In genomic region chr7:143070506-143071070, GRCm38 (mm10) we compare ENCODE assay signal across 7 mouse cellular contexts. TPM values are rescaled to one million over a fixed set of nuclear protein-coding genes. Genes with fewer than 3 reads are reported as not detected.
DNase-seq lines count a peak whose midpoint lies in the region; ATAC-seq and TF ChIP-seq lines count a peak whose summit lies in the region.

No protein-coding gene starts in this region.

- H3K9ac ChIP-seq in lung, embryonic 14.5 days = peak overlapping the region; percentile 87
- peak overlapping the region; percentile 89 for H3K9ac ChIP-seq in intestine, embryonic 16.5 days (ENCODE audit: low read depth, low read length)
- no peak overlapping the region; the same call in 1 of the 2 replicates for H3K9ac ChIP-seq in neural tube, embryonic 14.5 days (replicated peaks; ENCODE audit: low read depth, low read length)

- H3K27me3 ChIP-seq in lung, embryonic 14.5 days (ENCODE audit: insufficient read depth, low read length) = no peaks in the 10 kb centered on the region
- no peaks in the 10 kb centered on the region for H3K27me3 ChIP-seq in intestine, embryonic 16.5 days (replicated peaks; ENCODE audit: control insufficient read depth, insufficient read depth, low read length)
- H3K27me3 ChIP-seq in neural tube, embryonic 14.5 days (ENCODE audit: control insufficient read depth, insufficient read depth, low read length) = peaks cover 2% of the 10 kb centered on the region; the same call in 1 of the 2 replicates

- no peak for DNase-seq in lung, embryonic 14.5 days
- DNase-seq in lung, postnatal 14 days = no peak
- no peak for DNase-seq in right cerebral cortex, adult 18-20 months
- DNase-seq in frontal cortex, postnatal 14 days (ENCODE audit: low spot score in 2 of 2) = no peak

- no peak for ATAC-seq in lung, embryonic 14.5 days (ENCODE audit: insufficient read depth)
- ATAC-seq in intestine, embryonic 16.5 days = no peak
- ATAC-seq in neural tube, embryonic 14.5 days (ENCODE audit: low read depth) = no peak

- H3K27ac ChIP-seq in lung, embryonic 14.5 days (ENCODE audit: low read depth) = no peak overlapping the region
- H3K27ac ChIP-seq in embryonic fibroblast, embryonic 13.5 days (ENCODE audit: insufficient read depth, low read length) = no peak overlapping the region
- peak overlapping the region; percentile 88 for H3K27ac ChIP-seq in intestine, embryonic 16.5 days (ENCODE audit: low read length)
- no peak overlapping the region for H3K27ac ChIP-seq in neural tube, embryonic 14.5 days (ENCODE audit: low read depth, low read length)

- no peak for TF ChIP-seq POLR2A in embryonic fibroblast, embryonic 13.5 days (IDR thresholded peaks at IDR 0.05; ENCODE audit: low read depth, low read length)

- H3K4me2 ChIP-seq in lung, embryonic 14.5 days = peak overlapping the region; percentile 84
- peak overlapping the region; percentile 96 for H3K4me2 ChIP-seq in intestine, embryonic 16.5 days (ENCODE audit: low read depth, low read length)
- H3K4me2 ChIP-seq in neural tube, embryonic 14.5 days (ENCODE audit: low read depth, low read length) = peak overlapping the region; percentile 97

- WGBS in lung, embryonic 14.5 days = 83% methylated on average over 10 of the region's 10 CpGs
- 83% methylated on average over 10 of the region's 10 CpGs for WGBS in intestine, embryonic 16.5 days
- WGBS in neural tube, embryonic 14.5 days = 94% methylated on average over 10 of the region's 10 CpGs

- TF ChIP-seq CTCF in lung, embryonic 14.5 days (IDR thresholded peaks at IDR 0.05; ENCODE audit: low read depth) = no peak
- TF ChIP-seq CTCF in embryonic fibroblast, embryonic 13.5 days (IDR thresholded peaks at IDR 0.05; ENCODE audit: borderline replicate concordance, insufficient read depth, low read length) = no peak

- peaks cover 9% of the 10 kb centered on the region for H3K4me1 ChIP-seq in lung, embryonic 14.5 days (ENCODE audit: insufficient read depth)
- peaks cover 10% of the 10 kb centered on the region for H3K4me1 ChIP-seq in embryonic fibroblast, embryonic 13.5 days (ENCODE audit: control insufficient read depth, insufficient read depth, low read length)
- H3K4me1 ChIP-seq in intestine, embryonic 16.5 days (ENCODE audit: control insufficient read depth, insufficient read depth, low read length) = peaks cover 16% of the 10 kb centered on the region
- peaks cover 23% of the 10 kb centered on the region for H3K4me1 ChIP-seq in neural tube, embryonic 14.5 days (ENCODE audit: control insufficient read depth, insufficient read depth, low read length)

- H3K36me3 ChIP-seq in lung, embryonic 14.5 days (ENCODE audit: insufficient read depth) = peaks cover 43% of the 10 kb centered on the region
- H3K36me3 ChIP-seq in intestine, embryonic 16.5 days (ENCODE audit: control insufficient read depth, insufficient read depth, low read length) = peaks cover 11% of the 10 kb centered on the region
- H3K36me3 ChIP-seq in neural tube, embryonic 14.5 days (ENCODE audit: control insufficient read depth, insufficient read depth, low read length) = peaks cover 12% of the 10 kb centered on the region

- H3K4me3 ChIP-seq in lung, embryonic 14.5 days (ENCODE audit: low read depth, low read length) = peak overlapping the region; percentile 66
- peak overlapping the region; percentile 80 for H3K4me3 ChIP-seq in embryonic fibroblast, embryonic 13.5 days (ENCODE audit: insufficient read depth, low read length)
- peak overlapping the region; percentile 84 for H3K4me3 ChIP-seq in intestine, embryonic 16.5 days (ENCODE audit: low read length)
- peak overlapping the region; percentile 54; the same call in 1 of the 2 replicates for H3K4me3 ChIP-seq in neural tube, embryonic 14.5 days (ENCODE audit: low read depth, low read length)

- no peaks in the 10 kb centered on the region for H3K9me3 ChIP-seq in lung, embryonic 14.5 days (ENCODE audit: low read depth, low read length)
- H3K9me3 ChIP-seq in intestine, embryonic 16.5 days (ENCODE audit: control insufficient read depth, low read length) = no peaks in the 10 kb centered on the region
- no peaks in the 10 kb centered on the region for H3K9me3 ChIP-seq in neural tube, embryonic 14.5 days (ENCODE audit: control insufficient read depth, low read length)

RNA-seq across cellular contexts. Expression of gene Tssc4, which starts 1.5 kb away (rescaled TPM):
- 65.2 and 75.6 TPM in 2 replicates for polyA plus RNA-seq in lung, embryonic 14.5 days (2014; fragmentation: Nextera tagmentation; extraction: Ambion mirVana)
- 35.9 and 38.8 TPM in 2 replicates for polyA plus RNA-seq in embryonic fibroblast, embryonic 13.5 days (2011; ENCODE audit: insufficient read length, low read depth, missing spikeins)
- polyA plus RNA-seq in intestine, embryonic 16.5 days (2015; fragmentation: Nextera tagmentation; extraction: Ambion mirVana) = 67.9 and 74.7 TPM in 2 replicates
- 51.5 and 71.8 TPM in 2 replicates for polyA plus RNA-seq in neural tube, embryonic 14.5 days (2014; fragmentation: Nextera tagmentation; extraction: Ambion mirVana)

RNA-seq across cellular contexts. Expression of gene Cd81, which starts 18.0 kb away (rescaled TPM):
- 654 and 667 TPM in 2 replicates for polyA plus RNA-seq in lung, embryonic 14.5 days (2014; fragmentation: Nextera tagmentation; extraction: Ambion mirVana)
- 684 and 894 TPM in 2 replicates for polyA plus RNA-seq in embryonic fibroblast, embryonic 13.5 days (2011; ENCODE audit: insufficient read length, low read depth, missing spikeins)
- 391 and 421 TPM in 2 replicates for polyA plus RNA-seq in intestine, embryonic 16.5 days (2015; fragmentation: Nextera tagmentation; extraction: Ambion mirVana)
- 456 and 461 TPM in 2 replicates for polyA plus RNA-seq in neural tube, embryonic 14.5 days (2014; fragmentation: Nextera tagmentation; extraction: Ambion mirVana)

RNA-seq across cellular contexts. Expression of gene Trpm5, which starts 23.9 kb away (rescaled TPM):
- polyA plus RNA-seq in lung, embryonic 14.5 days (2014; fragmentation: Nextera tagmentation; extraction: Ambion mirVana) = 4.7 and 5.7 TPM in 2 replicates
- 0.47 TPM in 1 of 2 replicates, not detected in the other for polyA plus RNA-seq in embryonic fibroblast, embryonic 13.5 days (2011; ENCODE audit: insufficient read length, low read depth, missing spikeins)
- polyA plus RNA-seq in intestine, embryonic 16.5 days (2015; fragmentation: Nextera tagmentation; extraction: Ambion mirVana) = 7.9 and 8.0 TPM in 2 replicates
- polyA plus RNA-seq in neural tube, embryonic 14.5 days (2014; fragmentation: Nextera tagmentation; extraction: Ambion mirVana) = 1.6 and 2.1 TPM in 2 replicates

RNA-seq across cellular contexts. Expression of gene Kcnq1, which starts 35.6 kb away (rescaled TPM):
- polyA plus RNA-seq in lung, embryonic 14.5 days (2014; fragmentation: Nextera tagmentation; extraction: Ambion mirVana) = 5.3 and 6.5 TPM in 2 replicates
- polyA plus RNA-seq in embryonic fibroblast, embryonic 13.5 days (2011; ENCODE audit: insufficient read length, low read depth, missing spikeins) = not detected in 2 replicates
- 9.7 and 10.8 TPM in 2 replicates for polyA plus RNA-seq in intestine, embryonic 16.5 days (2015; fragmentation: Nextera tagmentation; extraction: Ambion mirVana)
- polyA plus RNA-seq in neural tube, embryonic 14.5 days (2014; fragmentation: Nextera tagmentation; extraction: Ambion mirVana) = 1.8 and 2.4 TPM in 2 replicates
